Mouse (Mus musculus) c-Kit-positive CD71-positive TER-119-negative erythroid progenitor cells, embryonic 14.5 days (primary cell): Measurements from ENCODE around the gene Higd1b.

Experiments
- DNase-seq: peaks from one replicate; pipeline ENCODE4 v3.0.0-alpha.2; 2013; ENCODE audit warnings: low read depth

The Higd1b gene

DNA sequence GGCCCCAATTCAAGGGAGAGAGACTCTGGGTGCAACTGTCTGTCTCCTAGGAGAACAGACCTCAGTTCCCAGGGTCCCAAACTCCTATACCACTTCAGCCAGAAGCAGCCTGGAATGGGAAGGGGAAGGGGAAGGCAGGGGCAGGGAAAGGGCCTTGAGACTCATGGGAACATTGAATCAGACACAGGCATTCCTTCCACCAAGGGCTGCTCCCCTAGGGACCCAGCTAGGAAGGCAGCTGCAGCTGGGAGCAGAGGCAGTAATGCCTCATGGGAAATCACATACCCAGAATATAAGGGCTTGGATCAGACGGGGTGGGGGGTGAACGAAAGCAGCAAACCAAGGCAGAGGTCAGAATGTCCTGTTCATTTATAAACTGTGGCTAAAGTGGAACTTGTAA lies 2.5 kb downstream of the Higd1b start:
- no peak for DNase-seq

DNA sequence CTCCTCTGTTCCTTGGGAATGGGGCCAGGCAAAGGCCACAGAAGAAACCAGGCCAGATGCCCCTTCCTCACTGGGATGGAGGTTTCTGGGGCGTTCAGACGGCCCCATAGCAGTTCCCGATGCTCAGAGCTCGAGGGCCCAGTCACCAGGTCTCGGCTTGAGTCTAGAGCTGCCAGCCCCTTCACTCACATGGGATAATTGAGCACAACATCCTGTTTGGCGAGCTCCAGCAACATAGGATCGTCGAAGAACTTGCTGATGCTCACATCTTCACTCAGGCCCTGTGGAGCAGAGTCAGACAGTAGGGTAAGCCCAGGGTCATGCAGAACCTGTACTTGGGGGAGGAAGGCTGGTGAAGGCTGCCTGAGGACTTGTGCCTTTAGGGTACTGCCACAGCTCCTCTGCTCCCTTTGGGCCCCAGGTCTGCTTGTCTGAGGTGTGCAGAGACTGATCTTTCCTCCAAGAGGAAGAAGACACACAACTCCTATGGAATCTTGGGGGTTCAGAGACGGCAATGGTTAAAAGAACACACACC lies 3.0 kb downstream of the Higd1b start:
- no peak for DNase-seq

DNA sequence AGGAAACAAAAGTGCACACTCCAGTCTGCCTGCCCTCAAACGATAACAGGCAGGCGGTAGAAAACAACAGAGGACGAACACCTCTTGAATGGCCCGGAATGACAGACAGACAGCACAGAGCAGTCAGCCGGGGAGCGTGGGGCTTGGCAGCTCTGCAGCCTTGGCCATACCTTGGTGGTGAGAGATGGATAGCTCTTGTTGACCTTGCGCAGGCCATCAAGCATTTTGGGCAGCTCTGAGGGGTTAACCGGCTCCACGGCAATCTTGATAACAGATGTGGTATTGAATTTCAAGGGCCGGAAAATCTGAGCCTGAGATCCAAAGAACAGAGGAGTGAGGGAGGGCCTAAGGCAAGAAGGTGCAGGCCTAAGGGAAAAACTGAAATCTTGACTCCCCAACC lies 10.3 kb downstream of the Higd1b start:
- no peak for DNase-seq

DNA sequence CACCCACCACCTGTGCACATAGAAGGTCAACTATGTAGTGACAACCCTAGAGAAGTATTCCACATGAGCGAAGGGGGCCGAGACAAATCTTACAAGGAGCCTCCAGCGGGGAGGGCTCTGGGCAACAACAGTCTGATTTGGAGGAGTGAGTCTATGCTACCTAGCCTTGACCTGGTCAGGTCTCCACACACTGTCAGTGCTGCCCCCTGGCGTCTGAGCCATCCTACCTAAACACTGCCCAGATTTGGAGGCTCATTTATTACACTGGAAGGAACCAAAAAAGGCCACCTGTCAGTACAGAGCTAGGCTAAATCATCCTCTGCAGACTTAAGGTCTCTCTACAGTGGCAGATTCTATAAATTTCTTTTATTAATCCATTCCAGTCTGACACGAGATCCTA lies 16.2 kb downstream of the Higd1b start:
- DNase-seq, result peak; percentile 14

DNA sequence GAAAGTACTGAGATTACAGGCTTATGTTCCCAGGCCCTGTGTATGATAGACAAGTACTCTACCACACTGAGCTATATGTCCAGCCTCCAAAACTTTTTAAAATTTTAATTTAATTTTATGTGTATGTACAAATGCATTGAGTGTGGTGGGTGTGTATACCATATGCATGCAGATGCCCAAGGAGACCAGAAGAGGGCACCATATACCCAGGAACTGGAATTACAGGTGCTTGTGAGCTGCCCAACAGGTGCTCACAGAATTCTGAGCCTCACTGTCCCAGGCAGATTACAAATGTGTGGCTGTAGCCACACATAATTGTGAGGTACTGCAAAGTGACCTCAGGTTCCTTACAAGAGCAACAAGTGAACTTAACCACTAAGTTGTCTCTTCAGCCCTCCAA lies 18.1 kb downstream of the Higd1b start:
- DNase-seq, result peak; percentile 34

DNA sequence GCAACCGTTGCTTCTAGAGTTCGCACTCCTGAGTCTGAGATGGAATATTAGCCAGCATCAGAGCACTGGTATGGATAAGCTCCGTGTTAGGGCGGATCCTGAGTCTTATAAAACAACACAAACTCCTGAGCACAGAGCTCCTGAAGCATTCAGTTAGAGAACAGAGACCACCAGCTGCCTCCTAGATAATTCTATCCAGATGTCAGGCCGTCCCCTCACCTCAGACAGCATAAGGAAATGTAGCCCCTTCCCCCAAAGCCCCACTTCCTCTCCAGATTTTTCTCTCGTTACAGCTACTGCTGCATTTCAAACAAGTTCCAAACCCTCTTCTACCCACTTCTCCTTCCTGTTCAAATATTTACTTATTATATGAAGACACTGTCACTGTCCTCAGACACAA lies 20.3 kb downstream of the Higd1b start:
- DNase-seq, result no peak

DNA sequence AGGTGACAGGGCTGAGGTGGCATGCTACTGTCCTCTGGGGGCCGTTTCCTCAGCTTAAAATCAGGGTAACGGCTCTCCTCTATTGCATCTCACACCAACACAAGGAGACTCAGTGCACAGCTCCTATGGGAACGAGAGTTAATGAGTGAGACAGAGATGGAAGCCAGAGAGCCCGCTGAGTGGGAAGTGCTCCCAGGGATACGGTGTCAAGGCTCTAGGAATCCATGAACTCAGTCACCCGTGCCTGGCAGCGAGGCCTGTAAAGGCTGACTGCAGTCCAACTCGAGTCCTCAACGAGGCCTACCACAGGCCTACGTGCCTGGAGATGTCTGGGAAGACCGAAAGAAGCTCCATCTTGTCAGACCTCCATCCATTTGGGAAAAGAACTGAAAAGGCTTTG lies 23.3 kb downstream of the Higd1b start:
- no peak for DNase-seq

DNA sequence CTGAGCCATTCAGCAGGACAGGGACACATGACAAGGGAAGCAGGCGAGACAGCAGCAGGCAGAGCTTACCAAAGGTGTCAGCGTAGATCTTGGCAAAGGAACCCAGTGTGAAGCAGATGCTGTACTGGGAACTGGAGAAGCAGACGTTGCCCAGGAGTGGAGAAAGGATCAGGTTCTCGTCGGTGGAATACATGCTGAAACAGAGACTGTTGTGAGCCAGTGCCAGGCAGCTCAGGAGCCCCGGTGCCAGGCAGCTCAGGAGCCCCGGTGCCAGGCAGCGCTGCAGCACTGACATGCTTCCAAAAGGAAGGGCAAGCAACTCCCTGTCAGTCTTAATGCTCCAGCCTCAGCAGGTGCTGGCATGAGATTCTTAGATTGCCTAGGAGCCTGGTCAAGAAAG lies 24.3 kb downstream of the Higd1b start:
- DNase-seq, result no peak

DNA sequence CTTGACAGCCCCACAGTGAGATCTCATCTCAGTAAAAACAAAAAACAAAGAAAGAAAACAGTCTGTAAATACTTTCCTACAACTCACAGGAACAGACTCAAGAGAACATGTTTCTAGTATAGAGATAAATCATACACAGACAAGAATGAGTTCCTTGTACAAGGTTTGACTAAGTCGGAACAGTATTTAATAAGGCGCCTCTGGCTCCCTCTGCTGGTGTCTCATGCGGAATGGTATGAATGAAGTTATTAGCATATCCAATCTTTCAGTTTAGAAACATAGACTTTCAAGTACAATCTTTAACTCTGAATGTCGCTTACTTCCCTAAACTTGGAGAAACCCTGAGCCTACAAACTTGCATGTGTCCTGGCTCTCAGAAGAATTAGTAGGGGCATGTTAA lies 28.6 kb downstream of the Higd1b start:
- peak; percentile 50 for DNase-seq

DNA sequence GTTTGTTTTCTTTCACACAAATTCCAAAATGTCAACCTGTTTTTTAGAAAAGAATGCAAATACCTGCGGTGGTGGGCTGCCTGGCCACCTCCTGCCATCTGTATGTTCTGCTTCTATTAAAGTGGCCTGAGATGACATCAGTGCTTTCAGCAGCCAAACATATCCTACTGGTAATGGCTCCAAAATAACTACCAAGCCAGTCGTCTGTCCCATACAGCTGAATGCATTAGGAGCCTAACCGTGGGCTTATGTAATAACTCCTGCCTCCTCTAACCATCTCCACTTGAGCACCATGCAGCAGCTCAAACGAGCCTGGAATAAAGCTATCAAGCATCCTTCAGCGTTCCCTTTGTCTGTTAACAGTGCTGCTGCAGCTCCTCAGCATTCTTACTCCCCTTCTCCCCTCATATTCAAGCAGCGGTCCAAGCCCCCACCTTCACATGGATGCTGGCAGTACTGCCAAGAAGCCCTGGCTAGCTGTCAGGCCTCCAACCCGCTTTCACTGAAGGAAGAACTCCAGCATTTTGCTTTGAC lies 39.2 kb downstream of the Higd1b start:
- DNase-seq, result no peak

DNA sequence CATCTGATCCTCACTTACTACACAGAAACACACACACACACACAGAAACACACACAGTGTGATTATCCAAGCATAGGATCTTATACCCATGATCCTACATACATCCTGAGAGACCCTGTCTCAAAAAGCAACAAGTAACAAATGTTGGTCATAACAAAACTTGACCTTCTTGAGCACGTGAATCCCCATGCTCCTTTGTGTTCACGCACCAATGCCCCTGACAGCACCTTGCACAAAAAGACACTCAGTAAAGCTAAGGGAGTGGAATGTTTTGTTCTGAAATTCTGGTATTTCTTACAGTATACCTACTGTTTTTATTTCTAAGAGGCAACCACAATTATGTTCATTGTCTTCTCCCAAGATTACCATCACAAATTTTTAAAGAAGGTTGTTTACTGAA lies 43.9 kb downstream of the Higd1b start:
- DNase-seq, result no peak

DNA sequence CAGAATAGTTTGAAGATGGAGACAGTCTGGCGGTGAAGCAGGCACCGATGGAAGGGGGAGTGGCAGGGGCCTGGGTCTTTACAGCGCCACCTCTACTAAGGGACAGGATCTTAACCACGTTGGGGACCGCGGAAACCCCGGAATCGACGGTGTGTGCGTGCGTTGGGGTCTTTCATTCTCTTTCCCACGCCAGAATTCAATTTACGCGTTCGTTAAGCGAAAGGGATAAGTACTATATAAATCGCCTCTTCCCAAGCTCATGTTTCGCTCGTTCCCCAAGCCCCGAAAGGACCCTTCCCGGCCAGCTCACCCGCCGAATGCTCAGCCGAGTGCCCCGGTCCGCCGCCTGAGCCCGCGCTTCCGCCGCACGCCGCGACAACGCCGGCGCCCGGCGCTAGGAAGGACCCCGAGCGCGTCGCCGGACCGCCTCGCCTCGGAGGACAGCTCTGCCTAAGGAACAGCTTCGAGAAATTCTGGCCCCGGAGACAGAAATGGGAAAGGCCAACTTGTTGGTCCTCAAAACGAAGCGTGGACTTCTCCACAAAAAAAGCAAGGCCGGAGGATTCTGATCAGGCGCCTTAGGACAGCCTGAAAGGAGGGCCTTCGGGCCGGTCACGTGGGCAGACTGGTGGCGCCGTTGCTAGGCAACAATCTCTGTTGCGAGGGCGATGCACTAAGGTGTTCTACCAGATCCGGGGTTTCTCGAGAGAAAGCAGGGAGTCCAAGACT lies 45.1 kb downstream of the Higd1b start, which contains the start of the genes Eftud2 and Ccdc103:
Eftud2 (minus strand) TSS at position 401 of the 729 bp plus-strand sequence.
Ccdc103 (plus strand) TSS at position 620 of the 729 bp plus-strand sequence.
- DNase-seq, result peak; percentile 91

DNA sequence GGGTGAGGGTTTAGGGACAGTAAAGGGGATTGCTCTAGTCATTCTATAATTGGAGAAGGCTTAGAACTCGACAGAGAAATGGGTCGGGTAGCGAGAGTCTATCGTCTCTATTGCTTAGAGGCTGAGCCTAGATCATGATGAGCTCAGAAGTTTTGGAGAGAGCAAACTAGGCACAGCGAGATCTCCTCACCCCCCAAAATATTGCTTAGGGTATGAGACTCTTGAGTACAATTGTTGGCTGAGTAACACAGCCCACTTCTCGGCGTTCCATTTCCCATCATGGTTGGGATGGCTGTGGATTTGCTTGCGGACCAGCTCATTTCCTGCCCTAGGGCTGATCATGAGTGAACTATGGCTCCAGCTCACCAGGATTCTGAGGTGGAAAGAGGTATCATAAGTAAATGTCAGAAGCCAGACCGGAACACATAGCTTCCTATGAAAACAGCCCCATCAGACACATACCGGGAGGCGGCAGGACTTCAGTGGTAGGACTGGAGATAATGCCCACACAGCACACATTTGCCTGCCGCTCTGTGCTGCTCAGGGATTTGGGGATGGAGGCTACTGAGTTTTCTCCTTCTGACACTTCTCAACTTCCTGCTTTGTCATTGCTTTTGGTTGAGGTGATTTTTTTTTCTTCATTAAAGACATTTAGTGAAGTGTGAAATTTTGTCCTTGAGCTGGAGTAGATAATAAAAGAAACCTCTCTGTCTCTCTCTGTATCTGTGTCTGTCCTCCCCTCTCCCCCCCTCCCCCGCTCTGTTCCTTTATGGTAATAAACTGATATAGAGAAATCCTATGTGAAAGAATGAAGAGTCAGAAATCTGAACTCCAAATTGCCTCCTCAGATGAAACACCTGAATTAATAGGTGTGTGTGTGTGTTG lies 45.9 kb downstream of the Higd1b start:
- no peak for DNase-seq

DNA sequence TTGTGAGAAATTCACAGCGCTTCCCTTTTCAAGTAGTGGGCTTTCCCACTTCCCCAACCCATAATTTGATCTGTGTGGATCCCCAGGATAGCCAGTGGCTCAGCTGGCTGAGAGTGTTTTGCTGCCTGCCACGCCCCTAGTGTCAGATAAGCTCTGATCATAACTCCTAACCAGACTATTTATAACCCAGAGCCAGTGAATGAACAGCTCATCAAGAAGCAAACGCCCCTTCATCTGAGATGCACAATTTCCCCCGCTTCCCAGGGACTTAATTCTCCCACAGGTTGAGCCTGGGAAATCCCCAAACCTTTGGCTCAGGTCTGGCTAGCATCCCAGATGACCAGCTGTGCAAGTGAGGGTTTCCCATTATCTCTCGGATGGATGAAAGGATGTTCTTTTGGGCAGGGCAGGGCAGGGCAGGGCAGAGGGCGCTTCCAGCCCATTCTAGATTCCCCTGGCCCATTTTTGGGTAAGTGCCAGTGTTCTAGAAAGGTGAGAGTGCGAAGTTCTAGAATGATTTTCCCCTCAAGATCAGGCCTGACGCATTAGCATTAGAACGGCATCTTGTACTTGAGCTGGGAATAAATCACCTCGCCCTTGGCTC lies 49.1 kb downstream of the Higd1b start, which contains the start of gene Fam187a:
Fam187a (plus strand) TSS at position 554 of the 604 bp plus-strand sequence.
- DNase-seq, result no peak

DNA sequence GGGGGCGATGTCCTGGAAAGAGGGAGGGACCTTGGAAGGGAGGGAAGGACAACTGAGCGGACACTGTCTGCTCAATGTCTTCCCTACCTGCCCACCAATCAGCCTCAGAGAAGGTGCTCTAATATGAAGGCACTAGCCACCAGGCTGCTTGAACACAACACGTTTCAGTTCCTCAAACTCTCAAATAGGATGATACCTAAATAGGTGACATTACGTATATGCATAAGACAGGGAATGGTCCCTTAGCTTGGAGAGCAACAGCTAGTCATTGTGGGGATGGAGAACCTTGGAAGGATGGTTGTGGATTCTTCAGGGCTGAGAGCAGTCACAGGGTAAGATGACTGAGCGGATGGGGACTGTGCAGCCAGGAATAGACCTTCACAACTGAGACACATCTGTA lies 51.8 kb downstream of the Higd1b start:
- DNase-seq, result no peak
